Mouse (Mus musculus) erythroblast, embryonic 14.5 days (primary cell): ENCODE data around the gene Edn2.

Source experiments
- GATA1 ChIP-seq: IDR thresholded peaks from 2 replicates; pipeline ENCODE4 v1.6.1; 2012; ENCODE audit warnings: low read length, inconsistent platforms, mixed read lengths
- TAL1 ChIP-seq: IDR thresholded peaks from 3 replicates; pipeline ENCODE4 v1.6.1; 2012; ENCODE audit warnings: low read length, inconsistent platforms, mixed read lengths

GRCm38 (mm10) chr4:120144343-120144742, 16.7 kb upstream of the Edn2 start:
- no peak for TF ChIP-seq GATA1
- no peak for TF ChIP-seq TAL1
